Mouse (Mus musculus): ENCODE measurements at regions not wholly inside any gene's neighbourhood (a gene's known extent, or its start where the extent isn't known, plus 50 kb on each side); places are given as distances from the start of the nearest gene placed in this dataset.

GRCm38 (mm10) chr6:31886931-31887330, 163.1 kb upstream of the 1700012A03Rik start:
- TF ChIP-seq CTCF (IDR thresholded peaks at IDR 0.05; ENCODE audit: control insufficient read depth, insufficient read depth, low read length) (no peak), POLR2A (IDR thresholded peaks at IDR 0.05; ENCODE audit: borderline replicate concordance, control insufficient read depth, low read depth, low read length) (no peak)

Data from bone marrow, adult 2 months (tissue).